Mouse (Mus musculus): ENCODE results near the gene Map3k21. TPM values are rescaled to one million over a fixed set of nuclear protein-coding genes. Genes with fewer than 3 reads are reported as not detected.

Map3k21 gene
- polyA plus RNA-seq, 1 experiment from 2014 or later = 0.10 TPM

DNA sequence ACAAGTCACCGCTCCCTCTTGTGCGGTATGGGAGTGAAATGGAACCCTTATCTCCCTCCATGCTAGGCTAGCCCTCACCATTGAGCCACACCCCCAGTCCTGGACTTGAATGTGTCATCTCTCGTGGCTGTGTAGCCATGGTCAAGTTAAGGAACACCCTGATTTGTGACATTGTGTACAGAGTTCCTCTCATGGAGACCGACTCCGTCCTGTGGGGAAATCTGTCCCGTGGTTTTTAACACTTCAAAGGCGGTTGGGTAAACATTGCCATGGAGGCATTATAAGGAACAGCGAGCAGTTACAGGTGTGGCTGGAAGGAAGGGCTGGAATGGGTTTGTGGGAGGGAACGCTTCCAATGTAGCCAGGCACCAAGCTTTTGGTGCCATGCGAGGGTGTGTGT is 6.8 kb downstream of the Map3k21 start:
- Histone ChIP-seq H3K4me2 (replicated peaks) (no peak overlapping the region), H3K9me3 (no peaks in the 10 kb centered on the region), H3K27me3 (peaks cover 23% of the 10 kb centered on the region), H3K36me3 (no peaks in the 10 kb centered on the region), H3K9ac (no peak overlapping the region), H3K4me3 (no peak overlapping the region), H3K27ac (no peak overlapping the region), H3K4me1 (peaks cover 7% of the 10 kb centered on the region; the same call in 1 of the 2 replicates)
- WGBS = 69% methylated on average over 10 of the region's 10 CpGs
- no peak for ATAC-seq (ENCODE audit: insufficient number of reproducible peaks, insufficient read depth, low FRiP score, low TSS enrichment)

DNA sequence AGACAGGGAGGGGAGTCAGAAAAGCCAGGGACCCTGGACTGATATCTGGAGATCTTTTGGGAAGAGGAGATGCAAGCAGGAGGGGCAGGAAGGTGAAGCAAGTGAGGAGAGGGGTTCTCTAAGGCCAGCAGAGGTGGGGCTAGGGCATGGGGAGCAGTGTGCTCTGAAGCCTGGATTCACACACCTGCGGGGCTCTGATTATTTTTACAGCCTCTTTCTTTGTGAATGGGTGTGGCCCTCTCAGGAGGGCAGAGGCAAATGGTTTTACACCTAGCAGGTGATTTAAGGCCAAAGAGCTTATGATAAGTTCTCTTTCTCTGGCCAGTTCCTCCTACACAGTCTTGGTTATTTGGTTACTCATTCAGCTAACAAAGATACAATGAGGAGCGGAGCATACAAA is 8.5 kb downstream of the Map3k21 start:
- H3K9me3 ChIP-seq = no peaks in the 10 kb centered on the region
- H3K4me2 ChIP-seq (replicated peaks) = no peak overlapping the region
- no peak overlapping the region for H3K4me3 ChIP-seq
- 0 out of 2 replicates have a peak, but pooled peaks cover 7% of the 10 kb centered on the region for H3K27me3 ChIP-seq
- H3K4me1 ChIP-seq = peaks cover 7% of the 10 kb centered on the region; the same call in 1 of the 2 replicates
- no peak overlapping the region for H3K9ac ChIP-seq
- WGBS = 80% methylated on average over 2 of the region's 2 CpGs
- no peak overlapping the region for H3K27ac ChIP-seq
- no peak for ATAC-seq (ENCODE audit: insufficient number of reproducible peaks, insufficient read depth, low FRiP score, low TSS enrichment)
- no peaks in the 10 kb centered on the region for H3K36me3 ChIP-seq

DNA sequence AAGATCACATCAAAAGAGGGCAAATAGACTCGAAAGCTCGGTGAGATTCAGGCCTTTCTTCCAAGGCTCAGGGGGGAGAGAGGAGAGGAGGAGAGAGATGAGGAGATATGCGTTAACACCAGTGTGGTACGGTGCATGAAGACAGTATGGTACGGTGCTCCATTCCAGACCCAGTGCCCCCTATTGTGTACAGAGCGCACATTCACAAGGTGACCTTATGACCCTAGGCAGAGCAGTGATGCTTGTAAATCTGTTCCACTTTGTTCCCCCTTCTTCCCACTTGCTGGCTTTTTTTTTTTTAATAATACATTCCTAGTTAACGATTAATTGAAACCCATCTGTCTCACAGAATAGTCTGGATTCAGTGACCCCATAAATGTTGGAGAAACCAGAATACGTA is 9.3 kb downstream of the Map3k21 start:
- H3K27ac ChIP-seq = no peak overlapping the region
- H3K4me1 ChIP-seq = peaks cover 7% of the 10 kb centered on the region; the same call in 1 of the 2 replicates
- H3K4me3 ChIP-seq = no peak overlapping the region
- H3K9me3 ChIP-seq = no peaks in the 10 kb centered on the region
- no peak for ATAC-seq (ENCODE audit: insufficient number of reproducible peaks, insufficient read depth, low FRiP score, low TSS enrichment)
- 60% methylated on average over 8 of the region's 8 CpGs for WGBS
- H3K36me3 ChIP-seq = no peaks in the 10 kb centered on the region
- no peak overlapping the region for H3K9ac ChIP-seq
- H3K27me3 ChIP-seq = 0 out of 2 replicates have a peak, but pooled peaks cover 7% of the 10 kb centered on the region
- no peak overlapping the region for H3K4me2 ChIP-seq (replicated peaks)

DNA sequence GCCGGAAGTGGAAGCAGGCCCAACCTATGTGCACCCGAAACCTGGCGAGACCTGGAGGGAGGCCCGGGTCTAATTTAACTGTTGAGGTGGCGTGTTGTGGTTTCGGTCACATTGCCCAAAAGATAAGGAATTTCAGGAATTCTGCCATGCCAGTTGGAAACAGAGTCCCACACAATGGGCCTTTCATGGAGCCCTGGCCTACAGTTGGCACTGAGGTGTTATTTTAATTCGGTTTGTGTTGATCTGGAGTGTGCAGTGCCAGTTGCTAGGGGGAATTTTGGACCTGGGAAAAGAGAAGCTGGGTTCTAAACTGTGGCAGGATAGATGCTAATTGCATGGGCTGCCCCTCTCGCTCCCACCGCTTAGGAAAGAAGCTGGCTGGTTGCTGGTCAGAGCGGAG is 10.0 kb downstream of the Map3k21 start:
- WGBS = 67% methylated on average over 10 of the region's 10 CpGs
- Histone ChIP-seq H3K9me3 (no peaks in the 10 kb centered on the region), H3K4me1 (peaks cover 7% of the 10 kb centered on the region; the same call in 1 of the 2 replicates), H3K4me2 (replicated peaks) (no peak overlapping the region), H3K27ac (no peak overlapping the region), H3K4me3 (no peak overlapping the region), H3K36me3 (no peaks in the 10 kb centered on the region), H3K27me3 (0 out of 2 replicates have a peak, but pooled peaks cover 2% of the 10 kb centered on the region), H3K9ac (no peak overlapping the region)
- no peak for ATAC-seq (ENCODE audit: insufficient number of reproducible peaks, insufficient read depth, low FRiP score, low TSS enrichment)

DNA sequence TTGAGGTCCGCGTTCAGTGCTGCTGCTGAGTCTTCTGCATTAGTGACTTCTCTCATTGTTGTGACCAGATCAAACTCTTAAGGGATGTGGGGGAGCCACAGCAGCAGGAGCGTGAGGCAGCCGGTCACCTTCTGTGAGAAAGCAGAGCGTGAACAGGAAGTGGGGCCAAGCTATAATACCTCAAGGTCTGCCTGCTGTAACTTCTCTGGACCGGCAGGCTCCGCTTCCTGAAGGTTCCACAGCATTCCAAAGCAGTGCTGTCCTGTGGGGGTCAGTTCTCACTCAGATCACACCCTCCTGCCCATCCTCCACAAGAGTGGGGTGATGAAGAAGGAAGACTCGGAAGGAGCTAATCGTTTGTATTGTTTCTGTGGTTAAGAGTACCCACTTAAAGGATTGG is 10.5 kb downstream of the Map3k21 start:
- no peak for ATAC-seq (ENCODE audit: insufficient number of reproducible peaks, insufficient read depth, low FRiP score, low TSS enrichment)
- no peak overlapping the region for H3K4me2 ChIP-seq (replicated peaks)
- H3K36me3 ChIP-seq = no peaks in the 10 kb centered on the region
- H3K4me3 ChIP-seq = no peak overlapping the region
- WGBS = 64% methylated on average over 9 of the region's 9 CpGs
- peaks cover 7% of the 10 kb centered on the region; the same call in 1 of the 2 replicates for H3K4me1 ChIP-seq
- H3K9ac ChIP-seq = no peak overlapping the region
- H3K9me3 ChIP-seq = no peaks in the 10 kb centered on the region
- no peak overlapping the region for H3K27ac ChIP-seq
- no peaks in the 10 kb centered on the region for H3K27me3 ChIP-seq

DNA sequence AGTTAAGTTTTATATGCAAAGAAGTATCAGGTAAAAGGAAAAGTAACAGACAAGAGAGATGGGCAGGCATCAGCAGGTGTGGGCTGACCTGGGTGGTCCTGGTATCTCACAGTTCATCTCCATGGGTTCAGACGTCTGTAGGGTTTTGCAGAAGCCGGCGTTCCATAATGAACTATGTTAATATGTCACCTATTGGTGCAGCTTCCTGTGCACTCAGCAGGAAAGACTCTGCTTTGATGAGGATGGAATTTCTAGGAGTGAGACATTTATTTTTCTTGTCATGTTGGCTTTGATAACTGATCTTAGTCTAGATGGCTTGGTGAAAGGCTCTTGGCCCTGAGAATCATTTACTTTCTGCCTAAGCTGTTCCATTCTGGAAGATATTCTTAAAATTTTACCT is 12.1 kb downstream of the Map3k21 start:
- no peaks in the 10 kb centered on the region for H3K9me3 ChIP-seq
- no peak for ATAC-seq (ENCODE audit: insufficient number of reproducible peaks, insufficient read depth, low FRiP score, low TSS enrichment)
- no peak overlapping the region for H3K27ac ChIP-seq
- H3K4me3 ChIP-seq = no peak overlapping the region
- H3K4me2 ChIP-seq (replicated peaks) = no peak overlapping the region
- WGBS = 74% methylated on average over 3 of the region's 3 CpGs
- H3K27me3 ChIP-seq = no peaks in the 10 kb centered on the region
- no peaks in the 10 kb centered on the region for H3K36me3 ChIP-seq
- H3K4me1 ChIP-seq = peaks cover 7% of the 10 kb centered on the region; the same call in 1 of the 2 replicates
- no peak overlapping the region for H3K9ac ChIP-seq

DNA sequence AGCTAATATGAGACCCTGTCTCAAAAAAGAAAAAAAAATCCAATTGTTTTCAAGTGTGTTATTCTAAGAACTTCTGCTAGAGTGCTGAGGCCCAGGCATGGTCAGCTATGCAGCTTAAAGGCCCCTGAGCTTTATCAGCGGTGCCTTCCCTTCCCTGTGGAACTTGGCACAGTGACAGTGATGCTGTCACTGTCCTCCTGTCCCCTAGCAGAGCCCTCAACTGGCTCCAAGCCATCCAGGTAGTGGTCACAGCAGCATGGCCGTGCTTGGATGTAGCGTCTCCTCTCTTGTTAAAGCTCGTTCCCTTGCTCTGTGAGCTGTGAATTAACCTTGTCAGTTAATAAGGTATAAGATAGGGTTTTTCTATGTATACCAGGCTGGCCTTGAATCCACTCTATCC is 16.4 kb downstream of the Map3k21 start:
- ATAC-seq (ENCODE audit: insufficient number of reproducible peaks, insufficient read depth, low FRiP score, low TSS enrichment) = no peak
- WGBS = 83% methylated on average over 4 of the region's 4 CpGs

DNA sequence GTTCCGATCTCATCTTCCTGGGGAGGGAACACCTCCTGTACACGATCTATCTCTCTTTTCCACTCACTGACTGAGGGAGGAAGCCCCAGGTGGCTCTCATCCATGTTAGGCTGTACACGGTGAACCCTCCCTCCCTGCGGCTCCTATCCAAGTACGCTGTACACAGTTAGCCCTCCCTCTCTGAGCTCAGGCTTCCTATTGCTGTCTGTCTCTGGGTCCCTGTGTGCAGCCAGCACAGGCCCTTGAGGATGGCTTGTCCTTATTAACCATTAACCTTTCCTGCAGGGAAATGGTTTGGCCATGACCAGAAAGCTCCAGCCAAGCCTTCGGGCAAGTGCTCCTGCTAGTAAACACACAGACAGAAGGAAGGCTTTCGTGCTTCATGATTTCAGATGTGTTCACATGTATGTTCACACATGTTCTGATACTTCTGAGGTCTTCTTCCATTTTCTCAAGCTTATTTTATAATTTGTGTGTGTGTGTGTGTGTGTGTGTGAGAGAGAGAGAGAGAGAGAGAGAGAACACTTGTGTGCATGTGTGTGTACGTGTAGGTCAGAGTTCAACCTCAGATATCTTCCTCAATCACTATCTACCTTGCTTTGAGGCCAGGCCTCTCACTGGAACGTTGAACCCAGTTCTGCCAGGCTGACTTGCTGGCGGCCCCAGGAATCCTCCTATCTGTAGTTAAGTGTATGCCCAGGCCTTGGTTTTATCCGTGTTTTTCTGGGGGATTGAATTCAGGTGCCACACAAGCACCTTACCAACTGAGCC is 20.2 kb downstream of the Map3k21 start:
- H3K4me3 ChIP-seq = no peak overlapping the region
- H3K27me3 ChIP-seq = no peaks in the 10 kb centered on the region
- no peak overlapping the region for H3K4me2 ChIP-seq (replicated peaks)
- 83% methylated on average over 11 of the region's 11 CpGs for WGBS
- H3K36me3 ChIP-seq = no peaks in the 10 kb centered on the region
- H3K9me3 ChIP-seq = no peaks in the 10 kb centered on the region
- no peak overlapping the region for H3K9ac ChIP-seq
- no peak for ATAC-seq (ENCODE audit: insufficient number of reproducible peaks, insufficient read depth, low FRiP score, low TSS enrichment)
- no peak overlapping the region for H3K27ac ChIP-seq
- no peaks in the 10 kb centered on the region for H3K4me1 ChIP-seq

More for the DNA sequence above, 16.4 kb downstream of the Map3k21 start:
- H3K9ac ChIP-seq = no peak overlapping the region
- H3K4me2 ChIP-seq (replicated peaks) = no peak overlapping the region
- no peaks in the 10 kb centered on the region for H3K9me3 ChIP-seq
- no peaks in the 10 kb centered on the region for H3K4me1 ChIP-seq
- no peaks in the 10 kb centered on the region for H3K27me3 ChIP-seq
- H3K36me3 ChIP-seq = no peaks in the 10 kb centered on the region
- no peak overlapping the region for H3K4me3 ChIP-seq
- H3K27ac ChIP-seq = no peak overlapping the region

DNA sequence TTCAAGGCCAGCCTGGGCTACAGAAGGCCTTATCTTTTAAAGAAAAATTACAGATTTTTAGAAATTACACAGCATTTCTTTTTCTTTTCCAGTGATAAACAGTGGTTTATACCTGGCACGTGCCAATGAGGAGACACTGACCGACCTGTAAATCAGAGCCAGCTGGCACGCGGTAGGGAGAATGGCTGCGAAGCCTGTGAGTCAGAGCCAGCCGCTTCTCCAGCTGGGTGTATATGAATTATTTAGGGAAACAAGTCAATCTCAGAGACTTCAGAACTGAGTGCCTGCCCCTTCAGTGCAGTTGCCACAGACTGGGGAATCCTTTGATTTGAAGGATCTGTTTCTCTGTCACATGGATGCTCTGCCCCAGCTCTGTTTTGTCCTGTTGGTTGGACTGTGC is 21.6 kb downstream of the Map3k21 start:
- no peak for ATAC-seq (ENCODE audit: insufficient number of reproducible peaks, insufficient read depth, low FRiP score, low TSS enrichment)
- H3K36me3 ChIP-seq = no peaks in the 10 kb centered on the region
- no peak overlapping the region for H3K27ac ChIP-seq

DNA sequence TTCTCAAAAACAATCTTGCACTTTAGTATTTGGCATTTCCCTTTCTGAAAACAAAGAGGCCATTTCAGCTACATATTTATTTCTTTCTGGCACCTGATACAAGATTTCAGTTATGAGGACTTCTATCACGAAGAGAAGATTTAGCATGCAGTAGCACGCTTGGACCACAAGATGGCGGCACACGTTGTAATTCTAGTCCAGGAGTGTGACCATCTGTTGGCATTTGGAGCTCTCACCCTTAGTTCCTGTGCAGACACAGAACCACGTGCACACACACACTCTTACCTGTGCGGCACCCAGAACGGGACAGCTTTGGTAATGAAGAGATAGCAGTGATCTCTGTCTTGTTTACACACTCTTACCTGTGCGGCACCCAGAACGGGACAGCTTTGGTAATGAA is 25.4 kb downstream of the Map3k21 start:
- Histone ChIP-seq H3K4me2 (replicated peaks) (no peak overlapping the region), H3K9ac (no peak overlapping the region), H3K36me3 (no peaks in the 10 kb centered on the region), H3K4me3 (no peak overlapping the region), H3K4me1 (no peaks in the 10 kb centered on the region), H3K27me3 (no peaks in the 10 kb centered on the region), H3K9me3 (no peaks in the 10 kb centered on the region), H3K27ac (no peak overlapping the region)
- no peak for ATAC-seq (ENCODE audit: insufficient number of reproducible peaks, insufficient read depth, low FRiP score, low TSS enrichment)
- 47% methylated on average over 9 of the region's 9 CpGs for WGBS

More for the DNA sequence above, 21.6 kb downstream of the Map3k21 start:
- H3K27me3 ChIP-seq = no peaks in the 10 kb centered on the region
- no peak overlapping the region for H3K4me2 ChIP-seq (replicated peaks)
- no peak overlapping the region for H3K9ac ChIP-seq
- no peaks in the 10 kb centered on the region for H3K9me3 ChIP-seq
- no peaks in the 10 kb centered on the region for H3K4me1 ChIP-seq
- 92% methylated on average over 6 of the region's 6 CpGs for WGBS
- H3K4me3 ChIP-seq = no peak overlapping the region

DNA sequence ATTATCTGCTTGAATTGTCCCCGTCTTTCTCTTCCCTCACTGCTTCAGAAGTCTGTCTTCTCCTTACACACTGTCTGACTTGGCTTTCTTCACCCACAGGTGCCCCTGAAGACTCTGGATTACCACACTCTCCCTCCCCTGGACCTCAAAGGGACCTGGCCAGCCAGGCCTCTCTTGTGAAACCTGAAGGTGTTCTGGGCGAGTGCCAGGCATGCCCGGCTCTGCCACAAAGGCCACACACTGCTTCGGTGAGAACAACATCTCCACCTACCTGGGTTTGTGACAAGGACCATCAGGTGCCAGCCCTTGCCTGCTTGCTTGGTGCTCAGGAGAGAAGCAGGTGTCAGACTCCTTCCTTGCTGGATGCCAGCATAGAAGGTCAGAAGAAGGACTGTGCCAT is 34.3 kb downstream of the Map3k21 start:
- H3K4me1 ChIP-seq = no peaks in the 10 kb centered on the region
- no peak overlapping the region for H3K9ac ChIP-seq
- 77% methylated on average over 4 of the region's 4 CpGs for WGBS
- H3K27me3 ChIP-seq = no peaks in the 10 kb centered on the region
- no peak for ATAC-seq (ENCODE audit: insufficient number of reproducible peaks, insufficient read depth, low FRiP score, low TSS enrichment)
- no peak overlapping the region for H3K27ac ChIP-seq
- no peak overlapping the region for H3K4me3 ChIP-seq
- H3K36me3 ChIP-seq = no peaks in the 10 kb centered on the region
- H3K4me2 ChIP-seq (replicated peaks) = no peak overlapping the region
- H3K9me3 ChIP-seq = no peaks in the 10 kb centered on the region

DNA sequence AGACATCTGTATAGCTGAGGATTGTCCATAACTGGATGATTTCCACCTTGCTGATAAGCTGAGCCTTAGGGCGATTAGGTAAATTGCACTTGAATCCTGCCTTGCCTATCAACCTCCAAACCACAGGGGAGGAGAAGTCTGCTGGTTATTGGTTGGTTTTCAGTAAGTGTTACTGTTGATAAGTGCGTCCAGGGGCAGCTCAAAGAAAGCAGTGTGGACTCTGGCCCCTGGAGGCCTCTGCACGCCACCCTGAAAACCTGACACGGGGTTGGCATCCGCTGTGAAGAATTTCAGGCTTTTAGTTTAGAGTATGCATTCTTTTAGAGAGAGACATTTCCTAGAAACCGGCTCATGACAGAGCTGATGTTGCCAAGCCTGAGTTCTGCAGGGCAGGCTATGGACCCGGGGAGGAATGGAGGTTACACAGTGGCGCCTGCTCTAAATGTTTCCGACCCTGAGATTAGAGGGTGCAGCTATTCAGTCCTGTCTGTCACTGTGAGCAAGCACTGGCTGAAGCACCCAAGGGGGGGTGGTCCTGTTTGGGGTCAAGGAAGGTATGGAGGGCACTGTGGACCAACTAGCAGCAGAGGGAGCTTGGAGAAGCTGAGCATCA is 38.6 kb downstream of the Map3k21 start:
- H3K9ac ChIP-seq = no peak overlapping the region
- H3K27me3 ChIP-seq = no peaks in the 10 kb centered on the region
- no peak for ATAC-seq (ENCODE audit: insufficient number of reproducible peaks, insufficient read depth, low FRiP score, low TSS enrichment)
- no peaks in the 10 kb centered on the region for H3K4me1 ChIP-seq
- H3K9me3 ChIP-seq = no peaks in the 10 kb centered on the region
- 81% methylated on average over 9 of the region's 9 CpGs for WGBS
- H3K4me2 ChIP-seq (replicated peaks) = no peak overlapping the region
- H3K4me3 ChIP-seq = no peak overlapping the region
- H3K27ac ChIP-seq = no peak overlapping the region
- no peaks in the 10 kb centered on the region for H3K36me3 ChIP-seq

All from embryonic facial prominence, embryonic 12.5 days (tissue).